Mouse (Mus musculus) spleen, embryonic (tissue): ENCODE results near the gene Nck2.

Experiments
- CTCF ChIA-PET: fragments of 350-600 bp; sonication (Branson Sonifier 250); formaldehyde crosslinking; loops from one replicate; lab custom pipeline; 2022; lab: Charles Lee

Nck2 gene

GRCm38 (mm10) chr1:43444531-43444930 lies at the start of gene Nck2:
Gene Nck2 (plus strand): TSS chr1:43444579.
- CTCF ChIA-PET = no interaction called here

- CTCF ChIA-PET = interaction anchor here (0.6 to 0.7 kb wide), 2 partner anchors 11 to 22 kb away, joined by 3 to 4 read pairs; no protein-coding TSS in a partner anchor
Measured at GRCm38 (mm10) chr1:43395040-43395439, 49.3 kb upstream of the Nck2 start.

GRCm38 (mm10) chr1:43395799-43396198 lies 48.6 kb upstream of the Nck2 start:
- CTCF ChIA-PET = no interaction called here

- CTCF ChIA-PET = no interaction called here
Measured at GRCm38 (mm10) chr1:43396522-43396921, 47.9 kb upstream of the Nck2 start.

- CTCF ChIA-PET = interaction anchor here (0.6 kb wide), 1 partner anchor 362 kb away, joined by 3 read pairs; no protein-coding TSS in a partner anchor
Measured at GRCm38 (mm10) chr1:43397096-43397495, 47.3 kb upstream of the Nck2 start.

GRCm38 (mm10) chr1:43398738-43399601 lies 45.4 kb upstream of the Nck2 start:
- CTCF ChIA-PET = no interaction called here

- CTCF ChIA-PET = no interaction called here
Measured at GRCm38 (mm10) chr1:43399602-43400216, 44.7 kb upstream of the Nck2 start.

- CTCF ChIA-PET = no interaction called here
Measured at GRCm38 (mm10) chr1:43400655-43401054, 43.7 kb upstream of the Nck2 start.

- CTCF ChIA-PET = interaction anchor here (0.7 kb wide), 1 partner anchor 25 kb away, joined by 8 read pairs; no protein-coding TSS in a partner anchor
Measured at GRCm38 (mm10) chr1:43403341-43403740, 41.0 kb upstream of the Nck2 start.

GRCm38 (mm10) chr1:43404693-43405678 lies 39.4 kb upstream of the Nck2 start:
- CTCF ChIA-PET = interaction anchor here (0.7 kb wide), 1 partner anchor 10 kb away, joined by 4 read pairs; no protein-coding TSS in a partner anchor

- CTCF ChIA-PET = no interaction called here
Measured at GRCm38 (mm10) chr1:43409019-43409418, 35.4 kb upstream of the Nck2 start.

- CTCF ChIA-PET = no interaction called here
Measured at GRCm38 (mm10) chr1:43412825-43413224, 31.6 kb upstream of the Nck2 start.

GRCm38 (mm10) chr1:43413298-43413697 lies 31.1 kb upstream of the Nck2 start:
- CTCF ChIA-PET = no interaction called here

- CTCF ChIA-PET = no interaction called here
Measured at GRCm38 (mm10) chr1:43413749-43414148, 30.6 kb upstream of the Nck2 start.

GRCm38 (mm10) chr1:43414228-43414627 lies 30.2 kb upstream of the Nck2 start:
- CTCF ChIA-PET = no interaction called here

GRCm38 (mm10) chr1:43414971-43415370 lies 29.4 kb upstream of the Nck2 start:
- CTCF ChIA-PET = no interaction called here

- CTCF ChIA-PET = no interaction called here
Measured at GRCm38 (mm10) chr1:43422969-43423748, 21.2 kb upstream of the Nck2 start.

GRCm38 (mm10) chr1:43426526-43426925 lies 17.9 kb upstream of the Nck2 start:
- CTCF ChIA-PET = no interaction called here

- CTCF ChIA-PET = no interaction called here
Measured at GRCm38 (mm10) chr1:43426993-43427535, 17.3 kb upstream of the Nck2 start.
